Mouse (Mus musculus): ENCODE measurements around the gene Mab21l3. TPM values are rescaled to one million over a fixed set of nuclear protein-coding genes. Genes with fewer than 3 reads are reported as not detected.

The Mab21l3 gene
- total and polyA plus RNA-seq, 3 experiments: 0.05 TPM; not detected in 2

- Histone ChIP-seq H3K9me3 (replicated peaks) (no peaks in the 10 kb centered on the region), H3K4me1 (ENCODE audit: insufficient read depth, low read depth, low read length) (no peaks in the 10 kb centered on the region), H3K27me3 (ENCODE audit: insufficient read depth, low read length) (0 out of 2 replicates have a peak, but pooled peaks cover 3% of the 10 kb centered on the region), H3K36me3 (replicated peaks) (no peaks in the 10 kb centered on the region), H3K4me3 (ENCODE audit: low read depth, low read length) (no peak overlapping the region)
- ATAC-seq (ENCODE audit: extremely low read depth, insufficient number of reproducible peaks, low FRiP score, poor library complexity, severe bottlenecking) (no peak), DNase-seq (ENCODE audit: low spot score) (no peak)
- TF ChIP-seq TAL1 (conservative IDR thresholded peaks at IDR 0.05; ENCODE audit: low read depth, low read length) (no peak), GATA1 (IDR thresholded peaks at IDR 0.05; ENCODE audit: borderline replicate concordance, low read length) (no peak), GATA2 (IDR thresholded peaks at IDR 0.05; ENCODE audit: borderline replicate concordance, low read depth, low read length) (no peak), CTCF (IDR thresholded peaks at IDR 0.05; ENCODE audit: low read depth, low read length) (no peak), POLR2AphosphoS5 (IDR thresholded peaks at IDR 0.05; ENCODE audit: insufficient replicate concordance, low read depth, low read length) (no peak)
These were observed 67.8 kb downstream of the Mab21l3 start for GRCm38 (mm10) chr3:101780874-101781483.

GRCm38 (mm10) chr3:101778896-101779665, 69.7 kb downstream of the Mab21l3 start:
- no peak for ATAC-seq (ENCODE audit: extremely low read depth, insufficient number of reproducible peaks, low FRiP score, poor library complexity, severe bottlenecking)
- Histone ChIP-seq H3K4me1 (ENCODE audit: insufficient read depth, low read depth, low read length) (no peaks in the 10 kb centered on the region), H3K9me3 (replicated peaks) (no peaks in the 10 kb centered on the region), H3K4me3 (ENCODE audit: low read depth, low read length) (no peak overlapping the region), H3K27me3 (ENCODE audit: insufficient read depth, low read length) (0 out of 2 replicates have a peak, but pooled peaks cover 3% of the 10 kb centered on the region), H3K36me3 (replicated peaks) (no peaks in the 10 kb centered on the region)
- no peak for DNase-seq (ENCODE audit: low spot score)
- no peak for TF ChIP-seq GATA1 (IDR thresholded peaks at IDR 0.05; ENCODE audit: borderline replicate concordance, low read length)
- no peak for TF ChIP-seq POLR2AphosphoS5 (IDR thresholded peaks at IDR 0.05; ENCODE audit: insufficient replicate concordance, low read depth, low read length)
- no peak for TF ChIP-seq GATA2 (IDR thresholded peaks at IDR 0.05; ENCODE audit: borderline replicate concordance, low read depth, low read length)
- TF ChIP-seq TAL1 (conservative IDR thresholded peaks at IDR 0.05; ENCODE audit: low read depth, low read length): no peak
- no peak for TF ChIP-seq CTCF (IDR thresholded peaks at IDR 0.05; ENCODE audit: low read depth, low read length)

- H3K4me3 ChIP-seq (ENCODE audit: low read depth, low read length): no peak overlapping the region
- H3K4me1 ChIP-seq (ENCODE audit: insufficient read depth, low read depth, low read length): no peaks in the 10 kb centered on the region
- DNase-seq (ENCODE audit: low spot score) (no peak), ATAC-seq (ENCODE audit: extremely low read depth, insufficient number of reproducible peaks, low FRiP score, poor library complexity, severe bottlenecking) (no peak)
- TF ChIP-seq CTCF (IDR thresholded peaks at IDR 0.05; ENCODE audit: low read depth, low read length) (no peak), GATA1 (IDR thresholded peaks at IDR 0.05; ENCODE audit: borderline replicate concordance, low read length) (no peak), POLR2AphosphoS5 (IDR thresholded peaks at IDR 0.05; ENCODE audit: insufficient replicate concordance, low read depth, low read length) (no peak), TAL1 (conservative IDR thresholded peaks at IDR 0.05; ENCODE audit: low read depth, low read length) (no peak), GATA2 (IDR thresholded peaks at IDR 0.05; ENCODE audit: borderline replicate concordance, low read depth, low read length) (no peak)
- H3K27me3 ChIP-seq (ENCODE audit: insufficient read depth, low read length): no peaks in the 10 kb centered on the region
- no peaks in the 10 kb centered on the region for H3K36me3 ChIP-seq (replicated peaks)
- no peaks in the 10 kb centered on the region for H3K9me3 ChIP-seq (replicated peaks)
These were observed 73.0 kb downstream of the Mab21l3 start for GRCm38 (mm10) chr3:101775732-101776131.

- DNase-seq (ENCODE audit: low spot score) (no peak), ATAC-seq (ENCODE audit: extremely low read depth, insufficient number of reproducible peaks, low FRiP score, poor library complexity, severe bottlenecking) (no peak)
- Histone ChIP-seq H3K27me3 (ENCODE audit: insufficient read depth, low read length) (no peaks in the 10 kb centered on the region), H3K36me3 (replicated peaks) (no peaks in the 10 kb centered on the region), H3K4me3 (ENCODE audit: low read depth, low read length) (no peak overlapping the region), H3K4me1 (ENCODE audit: insufficient read depth, low read depth, low read length) (no peaks in the 10 kb centered on the region), H3K9me3 (replicated peaks) (no peaks in the 10 kb centered on the region)
- TF ChIP-seq GATA2 (IDR thresholded peaks at IDR 0.05; ENCODE audit: borderline replicate concordance, low read depth, low read length) (no peak), CTCF (IDR thresholded peaks at IDR 0.05; ENCODE audit: low read depth, low read length) (no peak), TAL1 (conservative IDR thresholded peaks at IDR 0.05; ENCODE audit: low read depth, low read length) (no peak), GATA1 (IDR thresholded peaks at IDR 0.05; ENCODE audit: borderline replicate concordance, low read length) (no peak), POLR2AphosphoS5 (IDR thresholded peaks at IDR 0.05; ENCODE audit: insufficient replicate concordance, low read depth, low read length) (no peak)
These were observed 78.2 kb downstream of the Mab21l3 start for GRCm38 (mm10) chr3:101770540-101770939.

GRCm38 (mm10) chr3:101763566-101763965, 85.2 kb downstream of the Mab21l3 start:
- Histone ChIP-seq H3K27me3 (ENCODE audit: insufficient read depth, low read length) (no peaks in the 10 kb centered on the region), H3K4me3 (ENCODE audit: low read depth, low read length) (no peak overlapping the region), H3K9me3 (replicated peaks) (no peaks in the 10 kb centered on the region), H3K4me1 (ENCODE audit: insufficient read depth, low read depth, low read length) (no peaks in the 10 kb centered on the region), H3K36me3 (replicated peaks) (no peaks in the 10 kb centered on the region)
- TF ChIP-seq GATA2 (IDR thresholded peaks at IDR 0.05; ENCODE audit: borderline replicate concordance, low read depth, low read length) (no peak), TAL1 (conservative IDR thresholded peaks at IDR 0.05; ENCODE audit: low read depth, low read length) (no peak), GATA1 (IDR thresholded peaks at IDR 0.05; ENCODE audit: borderline replicate concordance, low read length) (no peak), POLR2AphosphoS5 (IDR thresholded peaks at IDR 0.05; ENCODE audit: insufficient replicate concordance, low read depth, low read length) (no peak)
- no peak for DNase-seq (ENCODE audit: low spot score)
- no peak for ATAC-seq (ENCODE audit: extremely low read depth, insufficient number of reproducible peaks, low FRiP score, poor library complexity, severe bottlenecking)

Other genes with a start within 250 kb of the Mab21l3 start
- gene Atp1a1, start 244.3 kb downstream of the Mab21l3 start, total RNA-seq (2014; fragmentation: Nextera tagmentation): 49.3 and 50.5 TPM in 2 replicates
- gene Atp1a1, start 244.3 kb downstream of the Mab21l3 start, total RNA-seq (2017): 71.8 and 76.1 TPM in 2 replicates
- 187 and 225 TPM in 2 replicates for gene Atp1a1, start 244.3 kb downstream of the Mab21l3 start, polyA plus RNA-seq (2012)
- gene Slc22a15, start 75.5 kb upstream of the Mab21l3 start, total RNA-seq (2014; fragmentation: Nextera tagmentation): not detected in 2 replicates
- gene Slc22a15, start 75.5 kb upstream of the Mab21l3 start, total RNA-seq (2017): 0.06 and 0.33 TPM in 2 replicates
- gene Slc22a15, start 75.5 kb upstream of the Mab21l3 start, polyA plus RNA-seq (2012): not detected in 2 replicates
- not detected in 2 replicates for gene Nhlh2, start 161.1 kb upstream of the Mab21l3 start, total RNA-seq (2014; fragmentation: Nextera tagmentation)
- under 0.01 and 0.06 TPM in 2 replicates for gene Nhlh2, start 161.1 kb upstream of the Mab21l3 start, total RNA-seq (2017)
- not detected in 2 replicates for gene Nhlh2, start 161.1 kb upstream of the Mab21l3 start, polyA plus RNA-seq (2012)
- gene Casq2, start 237.5 kb upstream of the Mab21l3 start, total RNA-seq (2014; fragmentation: Nextera tagmentation): not detected in 2 replicates
- gene Casq2, start 237.5 kb upstream of the Mab21l3 start, total RNA-seq (2017): 0.11 TPM in 1 of 2 replicates, not detected in the other
- gene Casq2, start 237.5 kb upstream of the Mab21l3 start, polyA plus RNA-seq (2012): not detected in 2 replicates

Data from G1E (cell line).